Mouse (Mus musculus): ENCODE data around the gene Alox12.

Alox12 gene

DNA sequence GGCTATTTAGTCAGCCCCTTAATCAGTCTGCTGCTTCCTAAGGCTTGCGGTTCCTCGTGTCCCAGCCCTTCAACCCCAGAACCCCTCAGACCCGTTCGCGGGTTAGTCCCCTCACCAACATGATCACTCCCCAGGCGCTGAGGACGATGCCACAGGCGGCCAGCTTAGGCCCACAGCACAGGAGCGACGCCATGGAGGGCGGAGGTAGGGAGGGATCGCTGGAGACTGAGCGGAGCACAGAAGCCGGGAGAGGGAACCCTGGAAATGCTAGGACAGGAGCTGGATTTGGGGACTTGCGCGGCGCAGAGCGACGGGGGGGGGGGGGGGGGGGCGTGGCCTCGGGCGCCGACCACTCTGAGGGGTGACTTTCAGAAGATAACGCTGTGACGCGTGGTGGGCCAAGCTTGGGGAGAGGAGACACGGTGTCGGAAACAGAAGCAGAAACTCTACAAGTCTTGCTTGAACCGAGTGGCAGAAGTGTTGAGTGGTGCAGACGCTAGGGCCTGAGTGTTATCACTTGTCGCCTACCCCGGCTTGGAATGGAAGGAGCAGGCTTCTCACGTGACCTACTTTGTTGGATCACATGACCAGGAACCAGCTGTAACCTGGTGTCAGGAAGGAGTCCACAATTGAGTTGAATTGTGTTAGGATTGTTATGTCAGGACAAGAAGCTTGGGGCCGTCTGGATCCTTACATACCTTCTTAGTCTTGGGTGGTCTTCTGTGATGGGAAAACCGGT, 15.4 kb downstream of the Alox12 start, which contains the start of the genes Gm21988 and Rnasek:
Gene Gm21988 (minus strand): TSS at position 290 of the 739 bp plus-strand sequence.
Gene Rnasek (minus strand): TSS at position 302 of the 739 bp plus-strand sequence.
- peak; percentile 80 for DNase-seq

DNA sequence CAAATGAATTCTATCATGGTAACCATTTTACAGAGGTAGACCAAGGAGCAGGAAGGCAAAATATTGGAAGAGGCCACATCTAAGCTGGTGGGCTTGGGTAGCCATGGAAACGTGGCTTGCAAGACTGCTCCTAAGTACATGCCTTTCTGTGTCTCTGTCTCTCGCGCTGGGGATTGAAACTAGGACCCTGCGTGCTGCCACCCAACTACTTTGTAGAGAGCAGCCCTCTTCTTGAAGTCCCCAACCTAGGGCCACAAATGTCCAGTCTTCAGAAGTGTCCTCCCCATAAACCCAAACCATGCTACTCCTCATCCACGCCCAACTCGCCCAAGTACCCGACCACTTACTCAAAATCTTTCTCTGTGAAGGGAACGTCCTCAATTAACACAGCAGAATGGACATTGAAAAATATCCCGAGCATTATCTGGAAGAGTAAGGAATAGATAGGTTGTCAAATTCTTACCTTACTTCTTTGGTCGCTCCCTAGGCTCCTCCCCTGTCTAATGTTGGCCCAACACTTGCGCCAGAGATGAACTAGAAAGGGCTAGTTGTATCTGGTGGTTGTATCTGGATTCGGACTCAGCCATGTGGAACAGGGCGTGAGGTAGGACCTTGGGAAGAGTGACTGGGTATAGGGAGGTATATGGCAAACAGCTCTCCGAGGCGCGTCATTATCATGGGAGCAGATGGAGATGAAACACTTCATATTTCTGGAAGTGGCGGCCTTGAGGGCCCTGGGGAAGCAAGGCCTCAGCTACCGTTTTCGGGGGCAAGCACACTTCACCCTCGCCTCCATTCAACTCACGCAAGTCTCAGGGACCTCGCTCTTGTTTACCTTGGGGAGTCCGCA, 16.3 kb downstream of the Alox12 start:
- DNase-seq = no peak

DNA sequence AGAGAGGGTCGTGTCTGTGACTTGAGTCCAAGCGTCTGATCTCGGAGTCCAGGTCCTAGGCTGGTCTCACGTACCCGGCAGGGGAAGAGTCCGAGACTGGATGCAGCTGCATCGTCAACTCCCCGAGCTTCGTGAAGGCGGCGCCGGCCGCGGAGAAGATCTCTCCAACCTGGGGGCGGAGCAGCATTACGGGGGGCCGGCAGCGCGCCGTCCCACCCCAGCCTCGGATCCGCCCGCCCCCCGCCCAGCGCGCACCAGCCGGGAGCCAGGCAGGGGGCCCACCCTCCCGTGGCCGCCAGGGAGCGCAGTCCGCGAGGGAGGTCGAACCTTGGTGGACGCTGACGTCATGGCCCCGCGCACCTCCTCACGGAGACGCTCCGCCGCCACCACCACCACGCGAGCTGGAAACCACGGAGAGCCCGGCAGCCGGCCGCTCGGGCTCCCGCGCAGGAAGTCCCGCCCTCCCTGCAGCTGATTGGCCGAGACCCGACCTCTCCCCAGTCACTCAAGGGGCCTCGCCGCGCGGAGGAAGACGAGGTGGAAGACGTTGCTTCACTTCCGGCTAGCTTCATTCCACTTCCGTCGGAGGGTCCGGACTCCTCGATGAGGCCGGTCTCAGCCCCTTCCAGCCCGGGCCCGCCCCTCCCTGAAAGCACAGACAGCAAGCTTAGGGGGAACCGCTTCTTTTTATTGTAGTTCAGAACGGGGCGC, 17.5 kb downstream of the Alox12 start, which contains the start of gene 0610010K14Rik:
Gene 0610010K14Rik (minus strand): TSS at position 458 of the 711 bp plus-strand sequence.
- peak; percentile 98 for DNase-seq

DNA sequence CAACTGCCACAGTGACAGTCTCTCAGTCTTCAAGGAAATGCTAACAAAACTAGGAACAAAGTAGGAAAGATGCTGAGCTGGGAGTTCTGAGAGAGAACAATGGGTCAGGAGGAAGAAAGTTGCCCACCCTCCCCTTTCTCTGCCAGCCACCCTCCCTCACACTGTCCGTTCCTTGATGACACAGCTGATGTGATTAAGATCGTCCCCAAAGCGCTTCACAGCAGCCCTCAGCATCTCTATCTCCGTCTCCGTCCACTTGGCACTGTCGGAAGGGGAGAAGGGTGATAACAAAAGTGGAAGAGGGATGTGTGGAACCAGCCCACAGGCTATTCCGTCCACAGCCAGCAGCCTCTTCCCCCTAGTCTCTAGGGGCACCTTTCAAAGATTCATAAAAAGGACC, 18.4 kb downstream of the Alox12 start:
- DNase-seq = no peak

DNA sequence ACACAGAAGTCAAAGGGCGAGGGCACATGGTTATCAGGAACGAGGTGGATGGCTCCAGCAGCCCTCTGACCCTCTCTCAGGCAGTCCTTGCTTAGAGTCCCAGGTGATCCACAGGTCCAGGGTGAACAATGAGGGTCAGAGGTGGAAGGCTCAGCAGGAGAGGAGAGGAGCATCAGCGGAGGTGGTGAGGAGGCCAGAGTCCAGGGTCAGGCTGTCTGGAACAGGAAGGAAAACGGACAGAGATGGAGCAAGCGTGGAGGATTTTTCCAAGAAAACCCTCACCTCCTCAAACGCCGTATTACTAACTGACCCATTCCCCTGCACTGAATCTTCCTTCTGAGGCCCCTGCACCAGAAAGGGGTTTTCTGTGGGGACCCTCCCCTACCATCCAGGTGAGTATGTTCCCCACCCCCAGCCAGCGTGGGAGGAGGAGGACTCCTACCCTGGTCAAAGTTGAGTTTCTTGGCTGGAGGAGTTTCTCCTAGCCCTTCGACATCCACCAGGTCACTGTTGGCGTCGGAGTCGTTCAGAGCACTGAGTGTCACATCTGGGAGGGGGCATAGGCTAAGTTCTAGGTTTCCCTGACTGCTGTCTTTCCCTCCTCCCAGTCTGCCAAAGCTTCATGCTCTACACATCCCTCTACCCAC, 19.8 kb downstream of the Alox12 start:
- DNase-seq = no peak

DNA sequence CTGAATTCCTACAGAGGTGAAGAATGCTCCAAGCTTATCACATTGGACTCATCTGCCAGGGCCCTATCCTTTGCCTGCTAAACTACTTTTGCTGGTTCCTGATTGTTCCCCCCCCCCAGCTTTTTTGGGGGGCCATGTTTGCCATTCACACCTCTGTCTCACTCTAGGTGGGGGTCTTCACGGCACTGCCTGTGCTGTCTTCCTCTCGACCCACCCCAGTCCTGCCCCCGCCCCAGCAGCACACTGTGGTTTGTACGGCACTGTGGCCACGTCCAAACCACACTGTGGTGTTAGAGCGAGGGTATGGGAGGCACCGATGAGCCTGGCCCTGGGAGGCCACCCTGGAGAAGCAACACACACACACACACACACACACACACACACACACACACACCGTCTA, 20.7 kb downstream of the Alox12 start:
- DNase-seq = no peak

DNA sequence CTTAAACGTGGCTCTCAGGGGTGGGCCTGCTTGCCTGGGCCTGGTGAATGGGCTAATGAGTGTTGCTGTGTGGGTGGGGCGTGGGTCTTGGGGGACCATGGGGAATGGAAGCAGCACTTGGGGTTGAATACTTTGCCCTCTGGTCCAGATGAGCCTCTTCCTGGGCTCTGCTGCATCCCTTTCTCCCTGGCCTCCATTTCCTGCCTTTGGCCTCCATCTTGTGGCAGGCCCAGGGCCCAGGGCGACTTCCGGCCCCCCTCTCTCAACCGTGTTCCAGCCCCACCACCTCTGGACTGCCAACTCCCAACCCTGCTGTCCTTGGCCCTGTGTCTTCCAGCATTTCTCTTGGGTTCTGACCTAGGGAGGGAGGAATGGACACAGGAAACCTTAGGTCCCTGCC, 21.1 kb downstream of the Alox12 start:
- DNase-seq = no peak

DNA sequence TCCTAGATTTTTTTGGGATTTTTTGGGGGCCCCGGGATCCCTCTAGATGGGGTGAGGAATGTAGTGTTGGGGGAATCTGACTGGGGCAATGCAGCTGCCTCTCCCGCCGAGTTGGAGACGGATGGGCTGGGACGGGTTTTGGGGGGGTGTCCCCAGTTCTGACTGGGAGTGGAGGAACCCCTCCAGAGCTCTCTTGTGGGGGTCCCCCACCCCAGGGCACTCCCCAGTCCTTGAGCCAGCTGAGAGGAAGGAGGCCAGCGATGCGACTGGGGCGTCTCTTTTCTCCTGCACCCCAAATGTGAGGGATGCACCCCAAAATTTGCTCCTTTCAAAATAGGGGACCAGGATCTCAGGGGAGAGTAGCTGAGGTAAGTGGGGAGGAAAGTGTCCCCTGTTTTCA, 22.1 kb downstream of the Alox12 start:
- no peak for DNase-seq

DNA sequence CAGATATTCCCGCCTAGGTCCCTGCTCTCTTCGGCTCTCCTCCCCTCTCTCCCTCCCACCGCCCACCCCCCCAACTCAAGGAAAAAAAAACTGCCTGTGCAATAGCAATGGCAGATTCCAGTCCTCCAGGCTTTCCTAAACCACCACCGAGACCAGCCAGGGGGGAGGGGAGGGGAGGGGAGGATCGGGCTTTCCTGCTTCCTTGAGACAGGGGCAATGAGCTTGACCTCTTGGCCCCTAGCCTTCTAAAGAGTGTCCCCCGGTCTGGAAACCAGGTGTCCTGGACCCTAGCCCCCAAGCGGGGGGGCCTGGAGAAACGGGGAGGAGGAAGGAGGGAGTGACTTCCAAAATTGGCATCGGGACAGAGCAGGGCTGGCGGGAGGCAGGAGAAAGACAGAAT, 22.6 kb downstream of the Alox12 start:
- no peak for DNase-seq

DNA sequence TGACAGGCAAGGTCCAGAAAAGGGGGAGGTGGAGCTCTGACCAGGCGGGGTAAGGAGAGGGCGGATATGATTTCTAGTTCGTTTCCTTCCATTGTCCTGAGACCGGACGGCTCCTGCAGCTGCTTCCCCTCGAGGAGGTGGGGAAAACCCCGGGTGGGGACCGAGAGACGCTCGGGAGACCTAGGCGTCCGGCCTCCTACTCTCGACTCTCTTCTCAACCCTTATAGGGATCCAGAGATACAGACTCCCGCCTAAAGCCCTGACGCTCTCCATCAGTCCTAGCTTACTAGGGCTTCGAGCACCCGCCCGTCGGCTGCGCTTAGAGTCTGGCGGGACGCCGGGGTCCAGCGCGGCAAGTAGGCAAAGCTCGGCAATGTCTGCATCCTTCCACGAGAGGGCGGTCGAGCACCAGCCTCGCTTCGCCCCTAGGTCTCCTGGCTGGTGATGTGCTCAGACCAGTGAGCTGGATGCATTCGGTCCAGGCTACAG, 24.9 kb downstream of the Alox12 start:
- peak; percentile 74 for DNase-seq

DNA sequence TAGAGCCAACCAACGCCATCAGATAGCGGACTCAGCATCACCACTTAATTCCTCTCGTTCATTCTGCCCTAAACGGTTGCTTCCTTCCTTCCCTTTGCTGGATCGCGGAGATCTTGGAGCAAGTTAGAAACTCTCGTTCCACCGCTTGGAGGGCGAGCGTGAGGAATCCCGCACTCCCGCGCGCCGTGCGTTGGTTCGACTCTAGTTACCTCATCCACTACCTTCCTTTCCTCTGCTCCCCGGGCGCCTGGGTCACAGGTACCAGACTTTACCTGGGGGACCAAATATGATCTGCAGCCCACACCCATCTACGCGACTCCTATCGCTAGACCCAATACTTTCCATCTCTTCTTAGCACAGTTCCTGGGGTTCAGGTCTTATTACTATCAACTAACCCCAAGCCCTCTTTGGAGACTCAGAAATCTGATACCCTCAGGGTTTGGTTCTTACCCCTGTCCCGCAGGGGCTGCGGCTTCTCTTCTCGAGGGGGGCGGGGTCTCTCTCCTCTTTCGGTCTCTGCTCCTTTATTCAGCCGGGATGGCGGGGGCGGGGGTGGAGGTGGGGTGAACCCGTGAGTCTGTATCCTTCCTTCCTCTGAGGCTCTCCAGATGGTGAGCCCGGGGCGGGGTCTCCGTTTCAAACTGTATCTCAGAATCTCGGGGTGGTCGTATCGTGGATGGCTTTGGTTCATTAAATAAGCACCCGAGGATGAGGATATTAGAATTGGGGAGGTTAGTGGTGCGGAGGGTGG, 25.7 kb downstream of the Alox12 start, which contains the start of gene Bcl6b:
Gene Bcl6b (minus strand): TSS at position 539 of the 751 bp plus-strand sequence.
- no peak for DNase-seq

DNA sequence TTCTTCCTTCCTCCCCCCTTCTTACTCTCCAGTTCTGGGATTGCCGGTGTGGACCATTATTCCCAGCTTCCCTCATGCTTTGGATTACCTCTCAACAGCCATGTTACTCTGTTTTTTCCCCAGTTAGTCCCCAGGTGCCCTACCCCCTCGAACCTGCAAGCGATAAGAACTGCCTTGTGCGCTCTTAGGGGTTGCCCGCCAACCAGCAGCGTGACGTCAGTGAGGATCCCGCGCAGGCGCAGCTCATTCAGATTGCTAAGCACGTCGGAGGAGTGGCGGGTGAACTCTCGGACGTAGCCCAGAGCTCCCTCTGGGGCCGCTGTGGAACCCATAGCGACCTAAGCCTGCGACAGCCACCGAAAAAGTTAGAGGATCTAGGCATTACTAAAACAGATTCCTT, 26.3 kb downstream of the Alox12 start:
- DNase-seq = peak; percentile 80

DNA sequence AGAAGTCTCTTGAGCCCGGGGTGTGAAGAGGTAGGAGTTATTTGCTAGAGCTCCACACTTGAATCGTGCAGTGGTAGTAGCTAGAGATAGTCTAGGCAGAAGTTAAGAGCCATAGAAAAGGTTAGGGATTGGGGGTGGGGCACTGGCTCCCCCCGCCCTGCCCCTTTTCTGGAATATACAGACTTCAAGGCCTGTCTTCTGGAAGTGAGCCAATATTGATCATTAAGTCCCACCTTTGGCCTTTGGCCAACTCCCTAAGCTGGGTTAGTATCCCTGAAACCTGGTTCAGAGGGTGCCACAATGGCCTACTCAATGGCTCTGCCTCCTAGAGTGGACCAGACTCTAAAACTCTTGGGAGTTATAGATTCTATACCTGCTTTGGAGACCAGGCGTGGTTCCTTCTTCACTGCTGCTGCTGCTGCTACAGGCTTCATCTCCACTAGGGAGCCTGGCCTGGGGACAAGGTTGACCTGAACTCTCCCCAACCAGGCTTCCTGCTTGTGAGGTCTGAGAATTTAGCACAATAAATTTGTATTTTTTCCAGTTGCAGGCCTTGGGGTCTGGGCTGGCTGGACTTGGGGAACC, 27.4 kb downstream of the Alox12 start:
- no peak for DNase-seq

DNA sequence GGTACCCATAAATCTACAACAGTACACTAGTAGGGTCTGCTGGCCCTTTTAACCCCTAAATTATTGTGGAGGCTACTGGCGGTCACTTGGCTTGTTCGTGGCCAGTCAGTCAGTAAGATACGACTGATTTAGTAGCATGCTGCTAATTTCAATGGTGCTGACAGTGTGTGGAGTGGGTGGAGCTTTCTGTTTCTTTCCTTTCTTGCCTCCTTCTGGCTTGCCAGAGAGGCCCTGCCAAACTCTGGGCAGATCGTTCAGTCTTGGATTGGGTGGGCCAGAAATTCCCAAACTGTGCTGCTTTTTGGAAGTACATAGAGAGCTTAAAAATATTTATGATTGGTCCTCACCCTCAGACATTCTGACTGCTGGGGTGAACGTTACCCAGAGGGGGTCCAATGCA, 28.0 kb downstream of the Alox12 start:
- no peak for DNase-seq

DNA sequence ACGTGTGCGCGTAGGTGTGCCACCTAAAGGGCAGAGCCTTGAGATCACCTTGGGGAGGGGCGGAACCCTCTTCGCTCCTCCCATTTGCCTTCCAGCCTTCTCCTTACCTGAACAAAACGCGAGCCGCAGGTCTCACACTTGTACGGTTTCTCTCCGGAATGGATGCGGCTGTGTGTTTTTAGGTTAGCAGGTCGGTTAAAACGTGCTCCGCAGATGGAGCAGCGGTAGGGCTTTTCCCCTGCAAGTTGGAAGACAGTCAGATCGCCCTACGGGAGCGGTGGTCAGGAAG, 28.6 kb downstream of the Alox12 start:
- DNase-seq = no peak

DNA sequence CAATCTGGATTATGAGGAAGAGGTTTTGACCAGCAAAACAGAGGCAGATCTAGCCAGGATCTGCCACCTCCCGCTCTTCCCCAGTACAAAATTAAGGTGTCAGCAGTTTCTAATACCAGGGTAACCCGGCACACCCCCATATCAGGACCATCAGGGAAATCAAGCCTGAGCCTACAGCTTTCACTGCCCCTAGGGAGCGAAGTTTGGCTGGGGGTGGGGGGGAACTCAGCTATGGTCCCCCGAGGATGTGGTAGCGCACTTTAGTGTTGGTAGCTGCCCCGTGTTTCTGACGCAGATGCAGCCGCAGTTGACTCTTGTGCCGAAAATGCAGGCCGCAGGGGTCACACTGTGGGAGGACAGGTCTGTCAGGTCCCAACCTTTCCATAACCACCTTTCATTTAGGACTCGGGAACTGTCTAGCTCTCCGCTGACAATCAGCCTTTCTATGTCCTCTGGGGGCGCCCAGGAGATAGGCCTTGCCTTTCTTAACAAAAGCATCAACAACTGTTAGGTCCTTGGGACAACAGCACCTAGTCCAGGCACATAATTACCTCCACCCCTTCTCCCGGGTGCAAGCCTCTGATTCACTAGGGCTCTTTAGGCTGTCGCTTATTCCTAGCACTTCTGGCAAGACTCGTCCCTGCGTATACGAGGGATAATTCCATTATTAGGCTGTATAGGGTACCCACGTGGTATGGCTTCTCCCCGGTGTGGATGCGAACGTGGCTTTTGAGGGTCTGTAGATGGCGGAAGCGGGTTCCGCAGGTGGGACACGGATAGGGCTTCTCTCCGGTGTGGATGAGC, 29.2 kb downstream of the Alox12 start:
- DNase-seq = no peak

DNA sequence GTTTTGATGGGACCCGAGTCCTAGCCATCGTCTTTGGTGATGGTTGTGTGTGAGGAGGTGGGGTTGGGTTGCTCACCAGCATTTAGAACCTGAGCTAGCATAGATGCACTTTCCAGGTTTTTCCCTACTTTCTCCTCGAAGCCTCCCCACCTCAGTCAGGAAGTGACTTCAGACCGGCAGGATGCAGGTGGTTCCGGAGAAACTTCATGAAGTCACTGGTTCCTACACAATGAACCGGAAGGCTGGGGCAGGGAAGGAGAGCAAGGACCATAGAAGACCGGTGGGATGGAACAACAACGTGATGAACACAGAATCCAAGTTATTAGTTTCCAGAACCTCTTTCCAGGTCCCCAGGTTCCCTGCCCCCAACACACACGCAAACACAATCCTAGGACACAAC, 31.4 kb downstream of the Alox12 start:
- DNase-seq = no peak

DNA sequence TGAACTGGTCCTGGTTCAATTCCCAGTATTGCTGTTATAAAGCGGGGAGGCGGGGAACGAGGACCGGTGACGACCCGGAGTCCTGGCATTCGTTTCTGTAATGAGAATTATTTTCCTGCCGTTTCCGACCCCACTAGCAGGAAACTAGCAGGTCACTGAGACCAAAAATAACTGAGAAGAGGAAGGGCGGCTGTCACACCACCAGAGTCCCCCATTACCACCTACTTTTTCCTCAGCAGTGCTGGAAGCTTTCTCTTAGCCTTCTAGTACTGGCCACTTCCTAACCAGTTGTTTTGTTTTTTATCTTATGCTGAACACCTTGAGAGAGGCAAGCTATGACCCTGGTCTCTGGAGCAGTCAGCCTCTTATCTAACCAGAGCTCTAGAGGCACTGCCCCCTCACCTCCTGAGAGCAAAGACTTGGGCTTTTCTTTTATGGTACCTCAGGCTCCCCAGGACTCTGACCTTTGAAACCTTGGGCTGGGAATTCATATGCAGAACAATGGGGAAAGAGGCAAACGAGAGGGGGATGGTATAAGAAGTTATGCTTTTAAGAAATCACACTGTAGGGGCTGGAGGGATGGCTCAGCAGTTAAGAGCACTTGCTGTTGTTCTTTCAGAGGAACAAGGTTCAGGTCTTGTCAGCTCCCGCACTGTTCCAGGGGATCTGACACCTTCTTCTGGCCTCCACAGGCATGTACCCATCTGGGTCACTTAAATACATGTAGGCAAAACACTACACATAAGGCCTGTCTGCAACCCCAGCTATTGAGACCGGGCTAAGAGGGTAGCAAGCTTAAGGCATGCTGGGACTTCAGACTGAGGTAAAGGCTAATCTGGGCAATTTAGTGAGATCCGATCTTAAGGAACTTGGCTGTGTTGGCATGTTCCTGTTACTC, 33.3 kb downstream of the Alox12 start:
- DNase-seq = no peak

Measured in right cerebral cortex, adult 18-20 months (tissue).